Mouse (Mus musculus) midbrain, embryonic 11.5 days (tissue): ENCODE measurements around the gene Psmb3. TPM values are rescaled to one million over a fixed set of nuclear protein-coding genes. Genes with fewer than 3 reads are reported as not detected.
"Not testable (repeated sequence)": the region's sequence is repeated elsewhere in the genome, so short reads cannot be mapped to it uniquely, and the experiment has no call there.

Source experiments
- ATAC-seq: fragments of 200-750 bp; cut with Nextera tagmentation; 2 replicates; pipeline ENCODE4 v1.8.0; 2017; ENCODE audit warnings: moderate TSS enrichment, moderate library complexity; ENCODE audit not compliant: low FRiP score
- DNase-seq: peaks from one replicate; pipeline ENCODE4 v3.0.0; 2015; ENCODE audit warnings: low spot score; ENCODE audit errors: missing footprints
- H3K27ac ChIP-seq: fragments of 300-500 bp; sonication (generic); 2 replicates; pipeline ENCODE4 v1.5.1; 2014; ENCODE audit warnings: low read depth, low read length
- H3K27me3 ChIP-seq: fragments of 300-500 bp; sonication (generic); 2 replicates; pipeline ENCODE4 v1.6.1; 2014; ENCODE audit warnings: mild to moderate bottlenecking, low read length, moderate library complexity, mixed read lengths; ENCODE audit not compliant: control insufficient read depth, insufficient read depth
- H3K36me3 ChIP-seq: fragments of 300-500 bp; sonication (generic); 2 replicates; pipeline ENCODE4 v1.6.1; 2014; ENCODE audit warnings: mild to moderate bottlenecking, low read length, moderate library complexity, mixed read lengths; ENCODE audit not compliant: control insufficient read depth, insufficient read depth
- H3K4me1 ChIP-seq: fragments of 300-500 bp; sonication (generic); 2 replicates; pipeline ENCODE4 v1.6.1; 2014; ENCODE audit warnings: low read length; ENCODE audit not compliant: control insufficient read depth, insufficient read depth
- H3K4me2 ChIP-seq: fragments of 300-500 bp; sonication (generic); 2 replicates; pipeline ENCODE4 v1.6.1; 2014; ENCODE audit warnings: mild to moderate bottlenecking, moderate library complexity
- H3K4me3 ChIP-seq: fragments of 300-500 bp; sonication (generic); 2 replicates; pipeline ENCODE4 v1.5.1; 2014; ENCODE audit warnings: low read depth, low read length
- H3K9ac ChIP-seq: fragments of 300-500 bp; sonication (generic); 2 replicates; pipeline ENCODE4 v1.6.1; 2014; ENCODE audit warnings: low read length
- H3K9me3 ChIP-seq: fragments of 300-500 bp; sonication (generic); 2 replicates; pipeline ENCODE4 v1.6.1; 2016; ENCODE audit warnings: low read length; ENCODE audit not compliant: control insufficient read depth
- WGBS: fragments of 180-500 bp; shearing (Covaris S2); extraction: QIAGEN DNeasy Blood & Tissue Kit; methylation state at CpG from one replicate; pipeline ENCODE4 v1.1.7; 2014; 5-methylcytosine and 5-hydroxymethylcytosine counted together
- polyA plus RNA-seq: library from polyadenylated mRNA; unstranded; fragments of >200 nt; fragmentation: Nextera tagmentation; extraction: Ambion mirVana; gene quantifications from 2 replicates; pipeline ENCODE4 v1.2.1, GENCODE M21; 2014

Gene Psmb3
- polyA plus RNA-seq, 1 experiment from 2014 or later = 517 TPM

DNA sequence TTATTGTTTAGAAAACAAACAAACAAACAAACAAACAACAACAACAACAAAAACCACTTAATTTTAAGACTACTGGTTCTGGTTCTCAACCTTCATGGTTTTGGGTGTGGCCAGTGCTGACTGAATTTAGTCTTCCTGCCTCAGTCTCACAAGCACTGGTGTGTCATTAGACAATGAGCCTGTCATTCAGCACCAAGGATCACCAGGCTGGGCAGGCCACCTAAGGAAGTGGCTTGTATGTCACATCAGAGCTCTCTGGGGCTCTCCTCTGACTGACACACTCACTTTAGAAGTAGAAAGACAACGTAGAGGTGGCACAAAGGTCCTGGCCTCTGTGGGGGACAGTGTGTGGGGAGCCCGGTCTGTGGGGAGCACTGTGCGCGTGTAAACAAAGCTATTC lies 15.8 kb downstream of the Psmb3 start:
- 94% methylated on average over 4 of the region's 4 CpGs for whole genome bisulfite sequencing
- no peak overlapping the region for H3K4me3 ChIP-seq
- H3K27ac ChIP-seq = no peak overlapping the region
- peaks cover 29% of the 10 kb centered on the region for H3K36me3 ChIP-seq
- H3K27me3 ChIP-seq = no peaks in the 10 kb centered on the region
- no peak overlapping the region for H3K9ac ChIP-seq
- H3K4me1 ChIP-seq = no peaks in the 10 kb centered on the region
- DNase-seq = no peak
- no peaks in the 10 kb centered on the region; the same call in 1 of the 2 replicates for H3K9me3 ChIP-seq
- no peak for ATAC-seq
- no peak overlapping the region for H3K4me2 ChIP-seq

DNA sequence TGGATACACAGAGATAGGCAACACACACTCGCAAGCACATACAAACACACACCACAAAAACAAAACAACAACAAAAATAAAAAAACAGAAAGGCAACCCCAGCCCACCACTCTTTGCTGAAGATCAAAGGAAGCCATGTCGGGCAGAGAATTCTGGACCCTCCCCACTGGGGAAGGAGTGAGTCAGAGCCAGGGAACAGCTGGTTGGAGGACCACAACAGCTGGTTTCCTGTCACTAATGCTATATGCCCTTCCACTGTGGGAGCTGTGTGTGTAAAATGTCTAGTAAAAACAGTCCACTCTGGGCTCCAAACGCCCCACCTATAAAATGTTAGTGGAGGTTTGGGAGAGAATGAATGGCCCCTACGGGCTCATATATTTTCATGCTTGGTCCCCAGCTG lies 18.1 kb downstream of the Psmb3 start:
- Histone ChIP-seq H3K4me3 (no peak overlapping the region), H3K4me1 (no peaks in the 10 kb centered on the region), H3K9ac (no peak overlapping the region), H3K36me3 (peaks cover 40% of the 10 kb centered on the region), H3K27ac (no peak overlapping the region), H3K9me3 (no peaks in the 10 kb centered on the region; the same call in 1 of the 2 replicates), H3K4me2 (no peak overlapping the region), H3K27me3 (no peaks in the 10 kb centered on the region)
- no peak for DNase-seq
- WGBS = 97% methylated on average over 4 of the region's 4 CpGs
- no peak for ATAC-seq

DNA sequence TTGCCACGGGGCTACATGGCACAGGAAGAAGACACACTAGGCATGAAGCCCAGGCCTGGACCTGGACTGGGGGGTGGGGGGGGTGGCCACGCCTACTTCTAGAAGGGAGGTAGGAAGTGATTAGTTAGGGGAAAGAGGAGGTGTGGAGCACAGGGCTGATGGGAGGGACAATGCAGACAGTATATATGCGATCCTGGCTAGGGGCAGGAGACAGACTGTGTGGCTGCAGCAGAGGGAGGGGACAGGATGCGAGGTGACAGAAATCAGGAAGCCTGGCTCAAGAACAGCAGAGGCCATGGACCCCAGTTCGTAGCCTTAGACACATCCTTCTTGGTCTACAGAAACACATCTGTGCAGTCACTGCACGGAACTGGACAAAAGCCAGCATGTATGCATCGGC lies 20.5 kb downstream of the Psmb3 start:
- Histone ChIP-seq H3K9ac (no peak overlapping the region), H3K27ac (no peak overlapping the region), H3K9me3 (no peaks in the 10 kb centered on the region; the same call in 1 of the 2 replicates), H3K4me1 (no peaks in the 10 kb centered on the region), H3K27me3 (no peaks in the 10 kb centered on the region), H3K4me3 (no peak overlapping the region), H3K36me3 (peaks cover 43% of the 10 kb centered on the region), H3K4me2 (no peak overlapping the region)
- WGBS = 85% methylated on average over 7 of the region's 7 CpGs
- no peak for DNase-seq
- ATAC-seq = no peak

DNA sequence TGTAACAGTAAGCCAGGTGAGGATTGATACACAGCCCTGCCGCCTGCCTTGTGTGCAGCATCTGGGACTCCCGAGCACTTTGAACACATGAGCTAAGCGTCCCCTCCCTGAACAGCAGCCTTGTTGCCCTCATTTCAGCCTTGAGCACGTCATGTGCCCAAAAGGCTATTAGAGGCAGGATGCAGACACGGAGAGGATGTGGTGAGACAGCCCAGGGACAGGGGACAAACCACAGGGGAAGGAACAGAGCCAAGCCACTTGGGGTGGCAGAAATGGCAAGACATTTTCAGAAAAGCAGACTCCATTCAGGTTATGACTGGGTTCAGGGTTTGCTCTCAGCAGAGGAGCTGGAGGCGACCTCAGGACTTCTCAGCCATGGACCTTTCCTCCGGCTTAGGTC lies 25.1 kb downstream of the Psmb3 start:
- Histone ChIP-seq H3K4me3 (no peak overlapping the region), H3K9me3 (no peaks in the 10 kb centered on the region), H3K9ac (no peak overlapping the region), H3K4me2 (no peak overlapping the region), H3K36me3 (peaks cover 20% of the 10 kb centered on the region), H3K27me3 (no peaks in the 10 kb centered on the region), H3K4me1 (no peaks in the 10 kb centered on the region), H3K27ac (no peak overlapping the region)
- WGBS = 82% methylated on average over 7 of the region's 7 CpGs
- ATAC-seq = no peak
- DNase-seq = no peak

DNA sequence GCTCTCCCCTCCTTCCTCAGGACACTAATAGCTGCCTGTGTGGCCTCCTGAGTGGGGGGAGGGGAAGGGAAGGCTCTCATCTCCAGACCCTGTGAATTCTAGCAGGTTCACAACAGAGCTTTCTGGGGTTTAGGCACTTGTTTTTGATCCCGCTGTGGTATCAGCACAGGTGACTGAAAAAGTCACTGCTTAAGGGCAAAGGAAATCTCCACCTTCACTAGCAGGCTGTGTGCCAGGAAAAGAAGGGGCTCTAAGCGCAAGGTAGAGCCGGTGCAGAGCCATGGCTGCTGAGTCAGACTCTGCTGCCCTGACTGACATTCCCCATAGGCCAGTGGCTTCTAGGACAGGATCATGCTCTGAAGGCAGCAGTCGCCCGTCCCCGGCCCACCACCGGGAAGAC lies 25.5 kb downstream of the Psmb3 start:
- DNase-seq = no peak
- peaks cover 20% of the 10 kb centered on the region for H3K36me3 ChIP-seq
- H3K4me2 ChIP-seq = no peak overlapping the region
- no peaks in the 10 kb centered on the region for H3K9me3 ChIP-seq
- WGBS = 92% methylated on average over 7 of the region's 7 CpGs
- H3K4me3 ChIP-seq = no peak overlapping the region
- H3K27ac ChIP-seq = no peak overlapping the region; the same call in 1 of the 2 replicates
- no peaks in the 10 kb centered on the region for H3K27me3 ChIP-seq
- no peak for ATAC-seq
- H3K9ac ChIP-seq = no peak overlapping the region
- H3K4me1 ChIP-seq = no peaks in the 10 kb centered on the region

DNA sequence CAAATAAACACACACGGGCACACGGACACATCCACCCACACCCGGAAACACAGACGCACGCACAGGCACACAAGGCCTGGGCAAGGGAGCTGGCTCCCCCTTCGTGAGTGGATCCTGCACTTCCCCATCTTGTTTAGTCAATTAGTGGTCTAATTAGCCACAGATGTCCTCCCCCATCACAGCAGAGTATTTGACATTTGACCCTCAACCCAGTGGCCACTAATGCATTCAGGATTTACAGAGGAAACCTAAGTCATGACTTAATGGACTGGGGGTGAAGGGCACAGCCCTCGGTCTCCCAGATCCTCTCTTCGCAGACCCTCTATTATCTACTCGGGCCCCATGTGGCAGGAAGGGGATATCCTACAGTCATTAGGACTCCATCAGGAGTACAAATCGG lies 30.5 kb downstream of the Psmb3 start:
- H3K4me2 ChIP-seq = no peak overlapping the region
- H3K36me3 ChIP-seq = peaks cover 5% of the 10 kb centered on the region; the same call in 1 of the 2 replicates
- H3K4me3 ChIP-seq = no peak overlapping the region
- 61% methylated on average over 10 of the region's 10 CpGs for WGBS
- no peak overlapping the region for H3K27ac ChIP-seq
- no peaks in the 10 kb centered on the region; the same call in none of the 2 replicates for H3K4me1 ChIP-seq
- no peak overlapping the region for H3K9ac ChIP-seq
- no peaks in the 10 kb centered on the region for H3K27me3 ChIP-seq
- H3K9me3 ChIP-seq = no peaks in the 10 kb centered on the region
- no peak for ATAC-seq
- DNase-seq = peak; percentile 80

DNA sequence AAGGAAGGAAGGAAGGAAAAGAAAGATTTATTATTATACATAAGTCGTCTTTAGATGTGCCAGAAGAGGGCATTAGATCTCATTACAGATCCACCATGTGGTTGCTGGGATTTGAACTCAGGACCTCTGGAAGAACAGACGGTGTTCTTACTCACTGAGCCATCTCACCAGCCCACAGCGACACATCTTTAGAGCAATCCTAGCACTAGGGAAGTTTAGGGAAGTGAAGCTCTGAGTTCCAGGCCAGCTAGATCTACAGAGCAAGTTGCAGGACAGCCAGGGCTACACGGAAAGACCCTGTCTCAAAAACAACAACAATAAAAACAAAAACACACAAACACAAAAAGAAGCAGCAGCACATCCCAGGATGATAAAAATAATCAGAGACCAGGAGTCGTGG lies 31.6 kb downstream of the Psmb3 start:
- not testable (repeated sequence) for H3K27ac ChIP-seq, H3K4me2 ChIP-seq, H3K9me3 ChIP-seq, H3K36me3 ChIP-seq, H3K27me3 ChIP-seq, H3K4me1 ChIP-seq, ATAC-seq, DNase-seq, H3K4me3 ChIP-seq, H3K9ac ChIP-seq
- WGBS = 90% methylated on average over 5 of the region's 5 CpGs

DNA sequence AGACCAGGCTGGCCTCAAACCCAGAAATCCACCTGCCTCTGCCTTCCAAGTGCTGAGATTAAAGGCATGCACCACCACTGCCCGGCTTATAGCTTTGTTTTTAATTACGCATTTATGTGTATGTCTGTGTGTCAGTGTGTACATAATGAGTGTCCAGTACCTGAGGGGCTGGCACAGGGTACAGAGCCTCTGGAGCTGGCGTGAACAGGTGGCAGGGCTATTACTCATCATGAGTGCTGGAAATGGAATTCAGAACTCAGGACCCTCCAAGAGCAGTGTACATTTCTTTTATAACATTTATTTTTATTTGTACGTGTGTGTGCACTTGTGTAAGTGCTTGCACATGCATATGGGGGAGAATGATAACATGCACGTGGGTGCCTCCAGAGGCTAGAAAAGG lies 33.4 kb downstream of the Psmb3 start:
- no peak overlapping the region for H3K4me3 ChIP-seq
- H3K4me1 ChIP-seq = no peaks in the 10 kb centered on the region; the same call in none of the 2 replicates
- no peaks in the 10 kb centered on the region for H3K27me3 ChIP-seq
- no peak overlapping the region for H3K27ac ChIP-seq
- H3K36me3 ChIP-seq = peaks cover 3% of the 10 kb centered on the region; the same call in 1 of the 2 replicates
- no peak overlapping the region for H3K4me2 ChIP-seq
- no peak overlapping the region for H3K9ac ChIP-seq
- DNase-seq (no peak), ATAC-seq (no peak)
- H3K9me3 ChIP-seq = no peaks in the 10 kb centered on the region
- 89% methylated on average over 5 of the region's 5 CpGs for WGBS

DNA sequence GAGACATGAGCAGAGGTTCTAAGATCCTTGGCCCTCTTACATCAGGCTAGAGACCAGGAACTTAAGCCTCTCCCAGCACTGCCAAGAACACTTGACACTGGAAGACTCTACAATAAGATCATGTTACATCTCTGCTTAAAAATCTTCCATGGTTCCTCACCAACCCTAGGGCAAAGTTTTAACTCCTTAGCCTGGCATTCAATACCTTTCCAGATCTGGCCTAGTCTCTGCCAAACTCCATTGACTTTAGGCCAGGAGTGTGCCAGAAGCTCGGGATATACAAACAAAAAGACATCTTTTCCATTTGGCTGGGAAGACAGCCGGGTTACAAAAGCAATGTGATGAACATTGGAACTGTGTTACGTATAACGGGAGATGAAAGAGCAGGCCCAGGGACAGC lies 34.4 kb downstream of the Psmb3 start:
- DNase-seq = peak; percentile 71
- no peak overlapping the region for H3K4me2 ChIP-seq
- no peak overlapping the region for H3K27ac ChIP-seq
- no peak overlapping the region for H3K9ac ChIP-seq
- ATAC-seq = no peak
- peaks cover under 1% of the 10 kb centered on the region for H3K4me1 ChIP-seq
- H3K4me3 ChIP-seq = no peak overlapping the region
- no peaks in the 10 kb centered on the region for H3K9me3 ChIP-seq
- H3K27me3 ChIP-seq = no peaks in the 10 kb centered on the region
- H3K36me3 ChIP-seq = no peaks in the 10 kb centered on the region
- 88% methylated on average over 4 of the region's 4 CpGs for WGBS

DNA sequence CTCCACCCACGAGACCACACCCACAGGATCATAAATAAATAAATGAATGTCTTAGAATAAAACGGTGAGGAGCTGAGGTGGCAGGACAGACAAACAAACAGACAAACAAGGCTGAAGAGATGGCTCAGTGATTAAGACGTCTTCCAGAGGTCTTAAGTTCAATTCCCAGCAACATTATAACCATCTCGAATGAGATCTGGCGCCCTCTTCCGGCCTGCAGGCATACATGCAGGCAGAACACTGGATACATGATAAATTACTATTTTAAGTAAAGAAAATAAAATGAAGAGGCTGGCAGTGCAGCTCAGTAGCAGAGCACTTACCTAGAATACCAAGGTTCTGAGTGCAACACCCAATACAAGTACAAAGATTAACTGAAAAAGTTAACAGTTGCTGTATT lies 35.5 kb downstream of the Psmb3 start:
- Histone ChIP-seq H3K4me2 (no peak overlapping the region), H3K27ac (no peak overlapping the region), H3K4me3 (no peak overlapping the region), H3K27me3 (no peaks in the 10 kb centered on the region), H3K4me1 (peaks cover 11% of the 10 kb centered on the region), H3K9me3 (no peaks in the 10 kb centered on the region), H3K9ac (no peak overlapping the region), H3K36me3 (no peaks in the 10 kb centered on the region)
- DNase-seq (no peak), ATAC-seq (no peak)
- WGBS = 66% methylated on average over 6 of the region's 6 CpGs
